Mouse (Mus musculus): ENCODE measurements around the gene Sdc1. TPM values are rescaled to one million over a fixed set of nuclear protein-coding genes. Genes with fewer than 3 reads are reported as not detected.

Gene Sdc1
- polyA plus RNA-seq, 1 experiment from 2014 or later = 18.1 TPM

GRCm38 (mm10) chr12:8778106-8778505, 7.0 kb downstream of the Sdc1 start:
- Histone ChIP-seq H3K27me3 (ENCODE audit: control insufficient read depth, insufficient read depth, low read length) (no peaks in the 10 kb centered on the region), H3K9ac (no peak overlapping the region), H3K27ac (no peak overlapping the region), H3K4me3 (replicated peaks; ENCODE audit: low read length) (no peak overlapping the region), H3K9me3 (ENCODE audit: control insufficient read depth, low read length) (no peaks in the 10 kb centered on the region), H3K4me2 (replicated peaks) (no peak overlapping the region), H3K36me3 (replicated peaks; ENCODE audit: control insufficient read depth, insufficient read depth) (no peaks in the 10 kb centered on the region), H3K4me1 (replicated peaks; ENCODE audit: control insufficient read depth, insufficient read depth, low read length) (peaks cover 8% of the 10 kb centered on the region; the same call in 1 of the 2 replicates)
- ATAC-seq (ENCODE audit: low FRiP score) = no peak
- 91% methylated on average over 7 of the region's 7 CpGs for WGBS
- no peak for DNase-seq (ENCODE audit: low spot score)

- Histone ChIP-seq H3K4me2 (replicated peaks) (no peak overlapping the region), H3K27ac (no peak overlapping the region), H3K36me3 (replicated peaks; ENCODE audit: control insufficient read depth, insufficient read depth) (no peaks in the 10 kb centered on the region), H3K4me1 (replicated peaks; ENCODE audit: control insufficient read depth, insufficient read depth, low read length) (no peaks in the 10 kb centered on the region), H3K27me3 (ENCODE audit: control insufficient read depth, insufficient read depth, low read length) (no peaks in the 10 kb centered on the region), H3K9me3 (ENCODE audit: control insufficient read depth, low read length) (no peaks in the 10 kb centered on the region), H3K4me3 (replicated peaks; ENCODE audit: low read length) (no peak overlapping the region), H3K9ac (no peak overlapping the region)
- DNase-seq (ENCODE audit: low spot score) = no peak
- no peak for ATAC-seq (ENCODE audit: low FRiP score)
- WGBS = 80% methylated on average over 4 of the region's 4 CpGs
Observed at GRCm38 (mm10) chr12:8779851-8780250, 8.7 kb downstream of the Sdc1 start.

GRCm38 (mm10) chr12:8781121-8781520, 10.0 kb downstream of the Sdc1 start:
- Histone ChIP-seq H3K9ac (no peak overlapping the region), H3K4me1 (replicated peaks; ENCODE audit: control insufficient read depth, insufficient read depth, low read length) (no peaks in the 10 kb centered on the region), H3K4me2 (replicated peaks) (no peak overlapping the region), H3K9me3 (ENCODE audit: control insufficient read depth, low read length) (no peaks in the 10 kb centered on the region), H3K27me3 (ENCODE audit: control insufficient read depth, insufficient read depth, low read length) (no peaks in the 10 kb centered on the region), H3K4me3 (replicated peaks; ENCODE audit: low read length) (no peak overlapping the region), H3K36me3 (replicated peaks; ENCODE audit: control insufficient read depth, insufficient read depth) (no peaks in the 10 kb centered on the region), H3K27ac (no peak overlapping the region)
- ATAC-seq (ENCODE audit: low FRiP score) (no peak), DNase-seq (ENCODE audit: low spot score) (no peak)
- WGBS = 81% methylated on average over 7 of the region's 7 CpGs

- H3K9me3 ChIP-seq (ENCODE audit: control insufficient read depth, low read length) = no peaks in the 10 kb centered on the region
- no peaks in the 10 kb centered on the region for H3K27me3 ChIP-seq (ENCODE audit: control insufficient read depth, insufficient read depth, low read length)
- H3K9ac ChIP-seq = no peak overlapping the region
- no peak overlapping the region for H3K4me3 ChIP-seq (replicated peaks; ENCODE audit: low read length)
- 88% methylated on average over 9 of the region's 9 CpGs for WGBS
- ATAC-seq (ENCODE audit: low FRiP score) = no peak
- no peaks in the 10 kb centered on the region for H3K36me3 ChIP-seq (replicated peaks; ENCODE audit: control insufficient read depth, insufficient read depth)
- no peak overlapping the region for H3K4me2 ChIP-seq (replicated peaks)
- no peaks in the 10 kb centered on the region for H3K4me1 ChIP-seq (replicated peaks; ENCODE audit: control insufficient read depth, insufficient read depth, low read length)
- no peak overlapping the region for H3K27ac ChIP-seq
- no peak for DNase-seq (ENCODE audit: low spot score)
Observed at GRCm38 (mm10) chr12:8781681-8782378, 10.7 kb downstream of the Sdc1 start.

DNA sequence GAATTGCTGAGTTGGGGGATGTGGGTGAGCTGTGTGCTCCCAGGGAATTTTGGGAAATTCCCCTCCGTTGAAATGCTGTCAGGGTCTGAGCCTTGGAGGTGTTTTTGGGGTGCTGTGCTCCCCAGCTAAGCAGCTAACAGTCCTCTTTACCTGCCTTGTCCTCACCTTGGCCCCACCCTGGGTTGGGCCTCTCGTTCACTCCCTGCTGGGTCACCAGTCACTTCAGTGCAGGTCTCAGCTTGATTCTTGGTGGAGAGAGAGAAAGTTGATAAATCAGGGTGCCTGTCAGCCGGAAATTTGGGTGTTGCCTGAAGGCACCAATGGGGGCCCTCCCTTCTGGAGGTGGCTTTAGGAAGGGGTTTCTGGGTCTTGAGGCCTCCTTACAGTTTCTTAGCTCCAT, 11.4 kb downstream of the Sdc1 start:
- Histone ChIP-seq H3K4me1 (replicated peaks; ENCODE audit: control insufficient read depth, insufficient read depth, low read length) (no peaks in the 10 kb centered on the region), H3K9me3 (ENCODE audit: control insufficient read depth, low read length) (no peaks in the 10 kb centered on the region), H3K4me2 (replicated peaks) (no peak overlapping the region), H3K4me3 (replicated peaks; ENCODE audit: low read length) (no peak overlapping the region), H3K27ac (no peak overlapping the region), H3K36me3 (replicated peaks; ENCODE audit: control insufficient read depth, insufficient read depth) (no peaks in the 10 kb centered on the region), H3K27me3 (ENCODE audit: control insufficient read depth, insufficient read depth, low read length) (no peaks in the 10 kb centered on the region), H3K9ac (no peak overlapping the region)
- no peak for DNase-seq (ENCODE audit: low spot score)
- 86% methylated on average over 3 of the region's 3 CpGs for WGBS
- no peak for ATAC-seq (ENCODE audit: low FRiP score)

GRCm38 (mm10) chr12:8784189-8784588, 13.1 kb downstream of the Sdc1 start:
- no peak overlapping the region for H3K9ac ChIP-seq
- H3K4me1 ChIP-seq (replicated peaks; ENCODE audit: control insufficient read depth, insufficient read depth, low read length) = no peaks in the 10 kb centered on the region
- 65% methylated on average over 9 of the region's 9 CpGs for WGBS
- H3K27ac ChIP-seq = no peak overlapping the region
- no peak overlapping the region for H3K4me3 ChIP-seq (replicated peaks; ENCODE audit: low read length)
- H3K9me3 ChIP-seq (ENCODE audit: control insufficient read depth, low read length) = no peaks in the 10 kb centered on the region
- H3K4me2 ChIP-seq (replicated peaks) = no peak overlapping the region
- no peaks in the 10 kb centered on the region for H3K27me3 ChIP-seq (ENCODE audit: control insufficient read depth, insufficient read depth, low read length)
- DNase-seq (ENCODE audit: low spot score) (no peak), ATAC-seq (ENCODE audit: low FRiP score) (no peak)
- no peaks in the 10 kb centered on the region for H3K36me3 ChIP-seq (replicated peaks; ENCODE audit: control insufficient read depth, insufficient read depth)

- Histone ChIP-seq H3K4me2 (replicated peaks) (no peak overlapping the region), H3K36me3 (replicated peaks; ENCODE audit: control insufficient read depth, insufficient read depth) (peaks cover 12% of the 10 kb centered on the region), H3K9ac (no peak overlapping the region), H3K4me1 (replicated peaks; ENCODE audit: control insufficient read depth, insufficient read depth, low read length) (no peaks in the 10 kb centered on the region), H3K4me3 (replicated peaks; ENCODE audit: low read length) (no peak overlapping the region), H3K9me3 (ENCODE audit: control insufficient read depth, low read length) (no peaks in the 10 kb centered on the region), H3K27me3 (ENCODE audit: control insufficient read depth, insufficient read depth, low read length) (no peaks in the 10 kb centered on the region), H3K27ac (no peak overlapping the region)
- whole genome bisulfite sequencing = 92% methylated on average over 5 of the region's 5 CpGs
- no peak for DNase-seq (ENCODE audit: low spot score)
- ATAC-seq (ENCODE audit: low FRiP score) = no peak
Observed at GRCm38 (mm10) chr12:8786476-8786875, 15.4 kb downstream of the Sdc1 start.

DNA sequence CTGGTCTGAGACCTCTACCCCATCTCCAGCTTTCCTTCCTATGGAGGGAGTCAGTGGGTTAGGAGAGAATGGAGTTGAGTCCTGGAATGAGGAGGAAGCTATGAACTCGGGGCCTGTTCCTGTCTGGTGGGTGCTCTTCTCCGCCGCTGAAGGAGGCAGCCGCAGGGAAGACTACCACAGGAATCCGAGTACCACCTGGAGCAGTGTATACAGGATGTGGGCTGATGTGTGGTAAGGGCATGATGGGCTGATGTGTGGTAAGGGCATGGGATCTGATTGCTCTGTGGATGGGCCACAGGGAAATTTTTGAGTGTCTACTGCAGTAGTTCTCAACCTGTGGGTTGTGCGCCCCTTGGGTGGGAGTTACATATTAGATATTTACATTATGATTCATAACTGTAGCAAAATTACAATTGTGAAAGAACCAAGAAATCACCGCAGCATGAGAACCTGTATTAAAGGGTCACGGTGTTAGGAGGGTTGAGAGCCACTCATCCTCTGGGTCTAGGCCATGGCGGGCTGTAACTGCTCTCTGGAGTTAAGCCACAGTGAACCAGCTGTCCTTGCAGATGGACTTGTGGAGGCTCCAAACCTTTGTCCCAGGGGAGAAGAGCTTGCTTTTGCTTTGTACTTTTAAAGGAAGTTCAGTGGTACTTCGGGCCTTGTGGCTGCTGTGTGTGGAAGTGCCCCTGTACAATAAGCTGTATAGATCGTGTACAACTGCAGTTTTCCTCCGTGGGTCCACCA, 16.0 kb downstream of the Sdc1 start:
- Histone ChIP-seq H3K4me3 (replicated peaks; ENCODE audit: low read length) (no peak overlapping the region), H3K27me3 (ENCODE audit: control insufficient read depth, insufficient read depth, low read length) (no peaks in the 10 kb centered on the region), H3K9ac (no peak overlapping the region), H3K36me3 (replicated peaks; ENCODE audit: control insufficient read depth, insufficient read depth) (peaks cover 12% of the 10 kb centered on the region), H3K4me1 (replicated peaks; ENCODE audit: control insufficient read depth, insufficient read depth, low read length) (no peaks in the 10 kb centered on the region), H3K4me2 (replicated peaks) (no peak overlapping the region), H3K9me3 (ENCODE audit: control insufficient read depth, low read length) (no peaks in the 10 kb centered on the region), H3K27ac (no peak overlapping the region)
- DNase-seq (ENCODE audit: low spot score) (no peak), ATAC-seq (ENCODE audit: low FRiP score) (no peak)
- 90% methylated on average over 12 of the region's 12 CpGs for WGBS

DNA sequence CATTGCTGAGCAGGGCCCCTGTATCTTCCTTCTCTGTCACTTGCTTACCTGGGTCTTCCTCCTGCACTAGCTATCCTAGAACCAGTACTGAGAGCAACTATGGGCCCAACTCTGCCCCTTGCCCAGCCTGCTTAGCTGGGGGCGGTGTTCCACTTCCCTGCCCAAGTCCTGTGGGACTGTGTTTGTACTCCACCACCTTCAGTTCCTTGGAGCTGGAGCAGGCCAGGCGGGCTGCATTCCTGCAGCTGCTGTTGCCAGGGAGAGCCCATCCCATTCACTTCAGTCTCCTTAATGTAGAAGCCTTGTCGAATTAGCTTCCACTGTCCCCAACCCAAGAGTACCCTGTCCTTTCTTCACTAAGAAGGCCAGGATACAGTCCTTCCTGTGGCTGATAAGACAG, 17.3 kb downstream of the Sdc1 start:
- DNase-seq (ENCODE audit: low spot score) (no peak), ATAC-seq (ENCODE audit: low FRiP score) (no peak)
- Histone ChIP-seq H3K9me3 (ENCODE audit: control insufficient read depth, low read length) (no peaks in the 10 kb centered on the region), H3K4me1 (replicated peaks; ENCODE audit: control insufficient read depth, insufficient read depth, low read length) (no peaks in the 10 kb centered on the region), H3K4me3 (replicated peaks; ENCODE audit: low read length) (no peak overlapping the region), H3K4me2 (replicated peaks) (no peak overlapping the region), H3K36me3 (replicated peaks; ENCODE audit: control insufficient read depth, insufficient read depth) (peaks cover 12% of the 10 kb centered on the region), H3K27ac (no peak overlapping the region), H3K9ac (no peak overlapping the region), H3K27me3 (ENCODE audit: control insufficient read depth, insufficient read depth, low read length) (no peaks in the 10 kb centered on the region)
- WGBS = 27% methylated on average over 3 of the region's 3 CpGs

Data from hindbrain, embryonic 14.5 days (tissue).